Mouse (Mus musculus): ENCODE results near the gene Ttll1.

DNA sequence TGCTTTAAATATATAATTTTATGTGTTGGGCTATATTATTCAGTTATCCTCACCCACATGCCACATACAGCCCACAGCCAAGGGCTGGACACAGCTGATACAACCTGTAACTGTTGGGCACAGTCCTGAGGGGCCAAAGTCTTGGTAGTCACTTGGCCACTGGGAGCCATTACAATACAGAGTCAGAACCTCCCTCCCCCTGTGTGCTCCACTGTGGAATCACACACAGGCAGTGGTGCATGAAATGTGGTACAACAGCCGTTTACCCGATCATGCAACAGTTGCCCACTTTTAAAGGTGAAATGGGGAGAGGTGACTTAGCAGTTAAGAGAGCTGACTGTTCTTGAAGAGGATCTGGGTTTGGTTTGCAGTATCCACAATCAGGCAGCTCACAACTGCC lies 60.7 kb downstream of the Ttll1 start:
- TF ChIP-seq GATA1 (IDR thresholded peaks at IDR 0.05; ENCODE audit: borderline replicate concordance, low read length), result no peak
- no peak for TF ChIP-seq FLI1 (IDR thresholded peaks at IDR 0.05; ENCODE audit: low read length)
